Mouse (Mus musculus) G1E (cell line): ENCODE results near the gene Rab13. TPM values are rescaled to one million over a fixed set of nuclear protein-coding genes. Genes with fewer than 3 reads are reported as not detected.

Experiments used
- ATAC-seq: 2 replicates; pipeline ENCODE4 v1.8.0; 2016; ENCODE audit warnings: mild to moderate bottlenecking; ENCODE audit not compliant: insufficient number of reproducible peaks, poor library complexity, low FRiP score, severe bottlenecking; ENCODE audit errors: extremely low read depth
- DNase-seq: peaks from one replicate; pipeline ENCODE4 v3.0.0; 2012; ENCODE audit warnings: low spot score
- H3K27me3 ChIP-seq: 2 replicates; pipeline ENCODE4 v1.6.1; 2012; ENCODE audit warnings: mild to moderate bottlenecking, low read length, inconsistent platforms; ENCODE audit not compliant: insufficient read depth
- H3K36me3 ChIP-seq: replicated peaks from 2 replicates; pipeline ENCODE3; 2012; ENCODE audit warnings: mild to moderate bottlenecking, inconsistent platforms
- H3K4me1 ChIP-seq: 2 replicates; pipeline ENCODE4 v1.6.1; 2012; ENCODE audit warnings: low read depth, low read length, inconsistent platforms, mixed read lengths; ENCODE audit not compliant: insufficient read depth
- H3K4me3 ChIP-seq: 2 replicates; pipeline ENCODE4 v1.5.1; 2012; ENCODE audit warnings: low read depth, mild to moderate bottlenecking, inconsistent platforms, low read length, moderate library complexity, mixed read lengths
- H3K9me3 ChIP-seq: replicated peaks from 2 replicates; pipeline ENCODE4 v1.6.1; 2012; ENCODE audit warnings: inconsistent platforms
- CTCF ChIP-seq: IDR thresholded peaks from 2 replicates; pipeline ENCODE4 v1.5.1; 2012; ENCODE audit warnings: low read depth, low read length, inconsistent platforms, mixed read lengths
- GATA1 ChIP-seq: IDR thresholded peaks from 2 replicates; pipeline ENCODE4 v1.6.1; 2012; ENCODE audit warnings: borderline replicate concordance, low read length, inconsistent platforms, mixed read lengths
- GATA2 ChIP-seq: IDR thresholded peaks from 2 replicates; pipeline ENCODE4 v1.6.1; 2012; ENCODE audit warnings: low read depth, low read length, inconsistent platforms, borderline replicate concordance
- POLR2AphosphoS5 ChIP-seq: IDR thresholded peaks from 2 replicates; pipeline ENCODE4 v1.6.1; 2012; ENCODE audit warnings: low read depth, low read length, inconsistent platforms; ENCODE audit not compliant: insufficient replicate concordance
- TAL1 ChIP-seq: conservative IDR thresholded peaks from 2 replicates; pipeline ENCODE4 v1.6.1; 2012; ENCODE audit warnings: low read depth, low read length, inconsistent platforms, mixed read lengths
- polyA plus RNA-seq: library from polyadenylated mRNA; stranded (reverse); fragments of >175 nt; gene quantifications from 2 replicates; pipeline ENCODE4 v1.2.3, GENCODE M21; 2012
- total RNA-seq, 2 experiments: library from RNA; stranded (forward) in 1 of 2; stranded (reverse) in 1 of 2; fragments of 200-1000 nt in 1 of 2; fragments of >200 nt in 1 of 2; fragmentation: Nextera tagmentation in 1 of 2; gene quantifications; 2 replicates each; pipeline ENCODE4 v1.2.3; 2014 to 2017

Gene Rab13
- total and polyA plus RNA-seq, 3 experiments, result 2.4 to 6.1 TPM; not detected in 1

DNA sequence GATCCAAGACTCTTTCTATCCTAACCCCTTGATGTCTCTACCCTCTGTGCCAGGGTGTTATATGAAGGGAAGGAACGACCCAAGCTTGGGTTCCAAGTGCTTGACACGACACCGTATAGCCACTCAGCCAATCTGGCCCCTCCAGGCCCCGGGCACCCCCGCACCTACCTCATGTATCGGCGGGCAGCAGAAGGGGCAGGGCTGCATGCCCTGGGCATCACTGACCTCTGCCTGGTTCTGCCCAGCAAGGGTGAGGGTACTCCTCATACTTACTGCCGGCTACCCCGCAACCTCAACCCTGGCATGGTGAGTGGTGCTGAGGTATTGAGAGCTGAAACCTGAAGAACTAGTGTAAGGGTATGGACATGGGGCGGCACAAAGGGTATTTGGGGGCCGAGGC, 54.7 kb downstream of the Rab13 start:
- peaks cover 74% of the 10 kb centered on the region for H3K36me3 ChIP-seq
- H3K27me3 ChIP-seq, result no peaks in the 10 kb centered on the region
- DNase-seq (no peak), ATAC-seq (no peak)
- peaks cover 58% of the 10 kb centered on the region for H3K4me1 ChIP-seq
- H3K4me3 ChIP-seq, result peak overlapping the region; percentile 46; the same call in 1 of the 2 replicates
- TF ChIP-seq TAL1, result no peak
- no peaks in the 10 kb centered on the region for H3K9me3 ChIP-seq

DNA sequence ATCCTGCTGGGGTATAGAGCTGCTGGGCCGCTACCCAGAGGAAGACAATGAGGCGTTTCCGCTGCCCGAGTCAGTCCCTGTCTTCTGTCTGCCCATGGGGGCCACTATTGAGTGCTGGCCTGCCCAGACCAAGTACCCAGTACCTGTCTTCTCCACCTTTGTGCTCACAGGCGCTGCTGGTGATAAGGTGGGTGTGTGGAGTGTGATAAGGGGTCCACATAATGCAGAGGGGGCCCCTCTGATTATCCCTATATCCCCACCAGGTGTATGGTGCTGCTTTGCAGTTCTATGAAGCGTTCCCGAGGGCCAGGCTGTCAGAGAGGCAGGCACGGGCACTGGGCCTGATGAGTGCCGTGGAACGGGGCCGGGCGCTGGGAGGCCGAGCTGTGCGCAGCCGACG, 55.5 kb downstream of the Rab13 start:
- Histone ChIP-seq H3K9me3 (no peaks in the 10 kb centered on the region), H3K4me3 (no peak overlapping the region), H3K36me3 (peaks cover 74% of the 10 kb centered on the region), H3K4me1 (peaks cover 51% of the 10 kb centered on the region), H3K27me3 (no peaks in the 10 kb centered on the region; the same call in 1 of the 2 replicates)
- ATAC-seq (no peak), DNase-seq (no peak)
- TF ChIP-seq GATA2 (no peak), TAL1 (no peak), CTCF (no peak), POLR2AphosphoS5 (no peak), GATA1 (no peak)

DNA sequence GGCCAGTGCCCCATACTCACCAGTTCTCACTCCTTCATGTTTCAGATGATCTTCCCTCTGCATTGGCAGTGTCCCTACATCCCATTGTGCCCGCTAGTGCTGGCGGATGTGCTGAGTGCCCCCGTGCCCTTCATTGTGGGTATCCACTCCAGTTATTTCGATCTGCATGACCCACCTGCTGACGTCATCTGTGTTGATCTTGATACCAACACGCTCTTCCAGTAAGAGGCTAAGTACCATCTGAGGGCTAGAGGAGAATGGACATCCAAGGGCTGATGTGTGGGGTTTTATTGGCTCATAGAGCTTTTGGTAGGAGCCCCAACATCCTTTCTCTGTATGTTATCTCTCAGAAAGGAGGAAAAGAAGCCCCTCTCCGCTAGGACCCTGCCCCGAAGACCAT, 57.3 kb downstream of the Rab13 start:
- DNase-seq, result no peak
- TF ChIP-seq TAL1 (no peak), CTCF (no peak), GATA1 (no peak), GATA2 (no peak), POLR2AphosphoS5 (no peak)
- Histone ChIP-seq H3K4me1 (peaks cover 45% of the 10 kb centered on the region), H3K36me3 (peaks cover 84% of the 10 kb centered on the region), H3K27me3 (no peaks in the 10 kb centered on the region; the same call in 1 of the 2 replicates), H3K9me3 (no peaks in the 10 kb centered on the region), H3K4me3 (no peak overlapping the region)
- ATAC-seq, result no peak

DNA sequence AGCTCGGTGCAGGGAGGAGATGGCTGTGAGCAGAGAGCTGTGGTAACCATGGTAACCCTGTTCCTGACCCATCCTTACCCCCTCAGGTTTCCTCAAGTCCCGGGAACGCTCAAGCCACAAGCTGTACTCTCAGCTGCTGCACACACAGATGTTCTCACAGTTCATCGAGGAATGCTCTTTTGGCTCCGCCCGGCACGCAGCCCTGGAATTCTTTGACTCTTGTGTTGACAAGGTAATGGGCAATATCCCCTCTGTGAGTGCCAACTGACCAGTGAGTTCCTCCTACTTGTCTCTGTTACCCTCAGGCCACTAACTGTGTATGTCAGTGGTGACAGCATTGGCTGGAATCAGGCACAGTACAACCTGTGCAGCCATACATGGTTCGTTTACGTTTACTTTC, 58.7 kb downstream of the Rab13 start:
- ATAC-seq, result no peak

DNA sequence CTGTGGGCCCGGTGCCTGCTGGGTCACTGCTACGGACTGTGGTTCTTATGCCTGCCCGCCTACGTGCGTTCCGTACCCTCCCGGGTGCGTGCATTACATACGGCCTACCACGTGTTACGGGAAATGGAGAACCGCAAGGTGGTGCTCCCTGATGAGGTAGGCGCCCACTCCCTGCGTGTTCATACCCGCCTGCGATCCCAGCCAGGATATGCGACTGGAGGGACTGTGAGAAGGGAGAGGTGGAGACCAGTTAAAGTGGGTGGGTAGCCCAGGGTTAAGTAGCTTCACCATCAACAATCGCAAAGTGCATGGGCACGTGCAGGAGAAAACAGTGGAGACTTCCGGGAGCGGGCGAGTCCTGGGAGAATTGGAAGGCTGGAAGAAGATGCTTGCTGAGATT, 60.4 kb downstream of the Rab13 start:
- TF ChIP-seq GATA2 (no peak), GATA1 (no peak), CTCF (no peak), POLR2AphosphoS5 (no peak), TAL1 (no peak)
- Histone ChIP-seq H3K27me3 (no peaks in the 10 kb centered on the region; the same call in 1 of the 2 replicates), H3K9me3 (no peaks in the 10 kb centered on the region), H3K4me1 (peaks cover 15% of the 10 kb centered on the region), H3K4me3 (no peak overlapping the region), H3K36me3 (peaks cover 97% of the 10 kb centered on the region)
- ATAC-seq (no peak), DNase-seq (no peak)

More for the DNA sequence above, 58.7 kb downstream of the Rab13 start:
- no peak overlapping the region for H3K4me3 ChIP-seq
- no peak for DNase-seq
- peaks cover 32% of the 10 kb centered on the region for H3K4me1 ChIP-seq
- H3K27me3 ChIP-seq, result no peaks in the 10 kb centered on the region; the same call in 1 of the 2 replicates
- peaks cover 97% of the 10 kb centered on the region for H3K36me3 ChIP-seq
- no peaks in the 10 kb centered on the region for H3K9me3 ChIP-seq
- TF ChIP-seq TAL1 (no peak), POLR2AphosphoS5 (no peak), GATA2 (no peak), GATA1 (no peak), CTCF (no peak)

DNA sequence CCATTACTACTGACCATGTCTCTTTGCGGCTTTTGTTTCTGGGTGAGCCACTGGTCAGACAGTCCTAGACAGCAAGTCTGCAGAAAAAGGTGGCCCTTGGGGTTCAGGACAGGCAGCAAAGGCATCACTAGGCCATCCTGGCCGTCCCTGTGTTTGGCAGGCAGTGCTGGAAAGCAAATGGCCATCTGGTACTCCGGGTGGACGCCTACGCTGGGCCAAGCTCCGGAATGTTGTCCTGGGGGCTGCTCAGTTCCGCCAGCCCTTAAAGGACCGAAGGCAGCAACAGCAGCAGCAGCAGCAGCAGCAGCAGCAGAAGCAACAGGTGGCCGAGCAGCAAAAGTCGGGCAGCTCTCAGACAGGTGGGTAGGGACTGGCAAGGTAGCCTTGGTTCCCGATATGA, 61.8 kb downstream of the Rab13 start:
- no peak for TF ChIP-seq TAL1
- no peak for TF ChIP-seq GATA1
- TF ChIP-seq GATA2, result no peak
- TF ChIP-seq CTCF, result no peak
- no peak for TF ChIP-seq POLR2AphosphoS5
- Histone ChIP-seq H3K4me3 (no peak overlapping the region), H3K9me3 (no peaks in the 10 kb centered on the region), H3K4me1 (peaks cover 6% of the 10 kb centered on the region; the same call in 1 of the 2 replicates), H3K36me3 (peaks cover 98% of the 10 kb centered on the region), H3K27me3 (no peaks in the 10 kb centered on the region; the same call in 1 of the 2 replicates)
- DNase-seq (no peak), ATAC-seq (no peak)

Other genes starting within 250 kb of the Rab13 start
- 173 and 191 TPM in 2 replicates for gene Hax1, start 214.9 kb upstream of the Rab13 start, total RNA-seq (2014; fragmentation: Nextera tagmentation)
- 100 and 106 TPM in 2 replicates for gene Hax1, start 214.9 kb upstream of the Rab13 start, total RNA-seq (2017)
- 33.4 and 53.7 TPM in 2 replicates for gene Hax1, start 214.9 kb upstream of the Rab13 start, polyA plus RNA-seq
- 77.6 and 84.3 TPM in 2 replicates for gene 4933434E20Rik, start 162.1 kb upstream of the Rab13 start, total RNA-seq (2014; fragmentation: Nextera tagmentation)
- 83.1 and 96.2 TPM in 2 replicates for gene 4933434E20Rik, start 162.1 kb upstream of the Rab13 start, total RNA-seq (2017)
- gene 4933434E20Rik, start 162.1 kb upstream of the Rab13 start, polyA plus RNA-seq, result 6.8 and 22.4 TPM in 2 replicates
- 353 and 407 TPM in 2 replicates for gene Ubap2l, start 161.1 kb upstream of the Rab13 start, total RNA-seq (2014; fragmentation: Nextera tagmentation)
- gene Ubap2l, start 161.1 kb upstream of the Rab13 start, total RNA-seq (2017), result 150 and 193 TPM in 2 replicates
- 145 and 160 TPM in 2 replicates for gene Ubap2l, start 161.1 kb upstream of the Rab13 start, polyA plus RNA-seq
- 161 and 215 TPM in 2 replicates for gene Tpm3, start 141.0 kb upstream of the Rab13 start, total RNA-seq (2014; fragmentation: Nextera tagmentation)
- 342 and 425 TPM in 2 replicates for gene Tpm3, start 141.0 kb upstream of the Rab13 start, total RNA-seq (2017)
- gene Tpm3, start 141.0 kb upstream of the Rab13 start, polyA plus RNA-seq, result 280 and 287 TPM in 2 replicates
- 0.15 and 0.29 TPM in 2 replicates for gene Nup210l, start 109.6 kb upstream of the Rab13 start, total RNA-seq (2014; fragmentation: Nextera tagmentation)
- 0.12 and 0.22 TPM in 2 replicates for gene Nup210l, start 109.6 kb upstream of the Rab13 start, total RNA-seq (2017)
- not detected in 2 replicates for gene Nup210l, start 109.6 kb upstream of the Rab13 start, polyA plus RNA-seq
- 2,953 and 3,131 TPM in 2 replicates for gene Rps27, start within 50 bp of the Rab13 start, total RNA-seq (2014; fragmentation: Nextera tagmentation)
- 4,851 and 5,028 TPM in 2 replicates for gene Rps27, start within 50 bp of the Rab13 start, total RNA-seq (2017)
- gene Rps27, start within 50 bp of the Rab13 start, polyA plus RNA-seq, result 231 and 309 TPM in 2 replicates
- 23.9 and 38.8 TPM in 2 replicates for gene Jtb, start 17.9 kb downstream of the Rab13 start, total RNA-seq (2014; fragmentation: Nextera tagmentation)
- gene Jtb, start 17.9 kb downstream of the Rab13 start, total RNA-seq (2017), result 40.9 and 44.5 TPM in 2 replicates
- 73.6 and 98.7 TPM in 2 replicates for gene Jtb, start 17.9 kb downstream of the Rab13 start, polyA plus RNA-seq
- not detected in 2 replicates for gene Creb3l4, start 29.8 kb downstream of the Rab13 start, total RNA-seq (2014; fragmentation: Nextera tagmentation)
- gene Creb3l4, start 29.8 kb downstream of the Rab13 start, total RNA-seq (2017), result 0.16 TPM in 1 of 2 replicates, not detected in the other
- not detected in 2 replicates for gene Creb3l4, start 29.8 kb downstream of the Rab13 start, polyA plus RNA-seq
- gene Slc39a1, start 34.5 kb downstream of the Rab13 start, total RNA-seq (2014; fragmentation: Nextera tagmentation), result 31.8 and 35.8 TPM in 2 replicates
- gene Slc39a1, start 34.5 kb downstream of the Rab13 start, total RNA-seq (2017), result 38.0 and 42.7 TPM in 2 replicates
- 14.0 and 15.6 TPM in 2 replicates for gene Slc39a1, start 34.5 kb downstream of the Rab13 start, polyA plus RNA-seq
- 51.8 and 67.0 TPM in 2 replicates for gene Crtc2, start 40.5 kb downstream of the Rab13 start, total RNA-seq (2014; fragmentation: Nextera tagmentation)
- 6.4 and 9.6 TPM in 2 replicates for gene Crtc2, start 40.5 kb downstream of the Rab13 start, total RNA-seq (2017)
- gene Crtc2, start 40.5 kb downstream of the Rab13 start, polyA plus RNA-seq, result 58.5 and 68.9 TPM in 2 replicates
- gene Dennd4b, start 51.5 kb downstream of the Rab13 start, total RNA-seq (2014; fragmentation: Nextera tagmentation), result 42.3 and 68.2 TPM in 2 replicates
- 9.8 and 15.2 TPM in 2 replicates for gene Dennd4b, start 51.5 kb downstream of the Rab13 start, total RNA-seq (2017)
- 73.7 and 105 TPM in 2 replicates for gene Dennd4b, start 51.5 kb downstream of the Rab13 start, polyA plus RNA-seq
- gene Gatad2b, start 79.5 kb downstream of the Rab13 start, total RNA-seq (2014; fragmentation: Nextera tagmentation), result 176 and 211 TPM in 2 replicates
- 15.2 and 19.1 TPM in 2 replicates for gene Gatad2b, start 79.5 kb downstream of the Rab13 start, total RNA-seq (2017)
- 5.1 and 6.8 TPM in 2 replicates for gene Gatad2b, start 79.5 kb downstream of the Rab13 start, polyA plus RNA-seq
- gene Slc27a3, start 176.2 kb downstream of the Rab13 start, total RNA-seq (2014; fragmentation: Nextera tagmentation), result 0.73 and 1.3 TPM in 2 replicates
- 2.7 and 2.9 TPM in 2 replicates for gene Slc27a3, start 176.2 kb downstream of the Rab13 start, total RNA-seq (2017)
- 2.9 and 3.0 TPM in 2 replicates for gene Slc27a3, start 176.2 kb downstream of the Rab13 start, polyA plus RNA-seq
- gene Ints3, start 219.9 kb downstream of the Rab13 start, total RNA-seq (2014; fragmentation: Nextera tagmentation), result 36.7 and 47.0 TPM in 2 replicates
- 32.5 and 36.2 TPM in 2 replicates for gene Ints3, start 219.9 kb downstream of the Rab13 start, total RNA-seq (2017)
- 28.2 and 30.8 TPM in 2 replicates for gene Ints3, start 219.9 kb downstream of the Rab13 start, polyA plus RNA-seq